ENCODE assay signal across 10 mouse cellular contexts in genomic region chr6:17816865-17817435, GRCm38 (mm10).
DNase-seq lines count a peak whose midpoint lies in the region; ATAC-seq and TF ChIP-seq lines count a peak whose summit lies in the region.
"Had no signal": no experiment of that assay in that cellular context is flagged by ENCODE, and none has a peak within 500 bp of the region (broad histone marks: within the 10 kb centered on the region; RNA-seq: fewer than 3 reads in every experiment).

No protein-coding gene starts in this region.

- H3K4me1 ChIP-seq in hindbrain, postnatal 0 days (ENCODE audit: insufficient read depth, low read length) = peaks cover 7% of the 10 kb centered on the region; the same call in 1 of the 2 replicates
- H3K4me1 ChIP-seq in neural tube, embryonic 14.5 days (ENCODE audit: control insufficient read depth, insufficient read depth, low read length) = peaks cover 11% of the 10 kb centered on the region
- no peaks in the 10 kb centered on the region for H3K4me1 ChIP-seq in lung, adult 2 months (ENCODE audit: control insufficient read depth, insufficient read depth, low read length)

- H3K36me3 ChIP-seq in hindbrain, postnatal 0 days (ENCODE audit: insufficient read depth, low read length) = no peaks in the 10 kb centered on the region
- H3K36me3 ChIP-seq in neural tube, embryonic 14.5 days (ENCODE audit: control insufficient read depth, insufficient read depth, low read length) = peaks cover 5% of the 10 kb centered on the region; the same call in 1 of the 2 replicates

- no peak for TF ChIP-seq CTCF in hindbrain, postnatal 0 days (IDR thresholded peaks at IDR 0.05; ENCODE audit: low read depth)
- no peak for TF ChIP-seq CTCF in lung, adult 2 months (IDR thresholded peaks at IDR 0.05; ENCODE audit: insufficient read depth, low read length)

- H3K4me2 ChIP-seq in hindbrain, postnatal 0 days (ENCODE audit: low read depth, low read length) = 0 out of 2 replicates have a peak overlapping the region, but pooled peaks have one; percentile 4
- H3K4me2 ChIP-seq in neural tube, embryonic 14.5 days (ENCODE audit: low read depth, low read length) = no peak overlapping the region

- peak overlapping the region; percentile 4; the same call in 1 of the 2 replicates for H3K27ac ChIP-seq in hindbrain, postnatal 0 days
- peak overlapping the region; percentile 57 for H3K27ac ChIP-seq in neural tube, embryonic 14.5 days (ENCODE audit: low read depth, low read length)
- H3K27ac ChIP-seq: heart, adult 2 months had no signal

- no peak overlapping the region for H3K4me3 ChIP-seq in hindbrain, postnatal 0 days (ENCODE audit: low read length)
- no peak overlapping the region for H3K4me3 ChIP-seq in neural tube, embryonic 14.5 days (ENCODE audit: low read depth, low read length)
- H3K4me3 ChIP-seq in lung, adult 2 months (replicated peaks; ENCODE audit: extremely low read depth, low read depth, low read length) = no peak overlapping the region
- H3K4me3 ChIP-seq: heart, adult 2 months had no signal

- H3K9me3 ChIP-seq in hindbrain, postnatal 0 days (ENCODE audit: low read length) = no peaks in the 10 kb centered on the region
- H3K9me3 ChIP-seq in neural tube, embryonic 14.5 days (ENCODE audit: control insufficient read depth, low read length) = no peaks in the 10 kb centered on the region

- peak; percentile 41 for DNase-seq in left cerebral cortex, postnatal 4 days
- DNase-seq in left cerebral cortex, adult 9 months (ENCODE audit: low spot score in 2 of 2) = no peak
- DNase-seq in embryo, embryonic 11 days = peak; percentile 69
- peak; percentile 66 for DNase-seq in hindbrain, postnatal 0 days (ENCODE audit: low spot score)
- no peak for DNase-seq in right cerebral cortex, postnatal 25 days
- DNase-seq in lung, adult 2 months = no peak
- no peak for DNase-seq in T-cell, adult 2 months (ENCODE audit: low spot score)
- DNase-seq: heart, adult 2 months; lung, postnatal 4 days had no signal

- WGBS in hindbrain, postnatal 0 days = 3% methylated on average over 3 of the region's 3 CpGs
- WGBS in neural tube, embryonic 14.5 days = 9% methylated on average over 3 of the region's 3 CpGs
- 25% methylated on average over 3 of the region's 3 CpGs for WGBS in lung, adult 2 months

- intact Hi-C loops in left cerebral cortex, postnatal 4 days (cut with DNase I) = no loop called here

- H3K9ac ChIP-seq in hindbrain, postnatal 0 days (replicated peaks; ENCODE audit: low read length) = no peak overlapping the region
- H3K9ac ChIP-seq in neural tube, embryonic 14.5 days (replicated peaks; ENCODE audit: low read depth, low read length) = no peak overlapping the region

- ATAC-seq in hindbrain, postnatal 0 days = peak; percentile 56
- peak; percentile 86 for ATAC-seq in neural tube, embryonic 14.5 days (ENCODE audit: low read depth)

- H3K27me3 ChIP-seq in hindbrain, postnatal 0 days (ENCODE audit: insufficient read depth, low read length) = no peaks in the 10 kb centered on the region
- H3K27me3 ChIP-seq in neural tube, embryonic 14.5 days (ENCODE audit: control insufficient read depth, insufficient read depth, low read length) = no peaks in the 10 kb centered on the region

- TF ChIP-seq POLR2A in lung, adult 2 months (IDR thresholded peaks at IDR 0.05; ENCODE audit: borderline replicate concordance, extremely low read depth, low read depth, low read length) = no peak

Comparison
In these comparisons a context has a peak if more than half of its experiments do, and no peak if none do; other contexts are left out.
1. DNase-seq: peak in left cerebral cortex, postnatal 4 days (single experiment), embryo, embryonic 11 days (single experiment) and hindbrain, postnatal 0 days (single experiment); none in left cerebral cortex, adult 9 months (0 of 2), right cerebral cortex, postnatal 25 days (single experiment), lung, adult 2 months (single experiment) and T-cell, adult 2 months (single experiment).